Mouse (Mus musculus): ENCODE data around the gene Lrrc8b. TPM values are rescaled to one million over a fixed set of nuclear protein-coding genes. Genes with fewer than 3 reads are reported as not detected.

The Lrrc8b gene
- polyA plus RNA-seq (2015; fragmentation: Nextera tagmentation; extraction: Ambion mirVana), result 5.3 and 5.5 TPM in 2 replicates

- under 1% methylated on average over 43 of the region's 63 CpGs for WGBS
- Histone ChIP-seq H3K9me3 (ENCODE audit: low read length) (no peaks in the 10 kb centered on the region), H3K27me3 (ENCODE audit: insufficient read depth, low read length) (no peaks in the 10 kb centered on the region), H3K4me1 (ENCODE audit: insufficient read depth, low read length) (peaks cover 15% of the 10 kb centered on the region), H3K36me3 (ENCODE audit: insufficient read depth, low read length) (0 out of 2 replicates have a peak, but pooled peaks cover 3% of the 10 kb centered on the region), H3K4me2 (replicated peaks; ENCODE audit: low read depth, low read length) (peak within 1 kb of the TSS; percentile 96), H3K27ac (ENCODE audit: low read length) (peak within 1 kb of the TSS; percentile 88), H3K4me3 (ENCODE audit: low read length) (peak within 1 kb of the TSS; percentile 77), H3K9ac (replicated peaks; ENCODE audit: low read length) (peak within 1 kb of the TSS; percentile 91)
- peak; percentile 96 for ATAC-seq (ENCODE audit: low FRiP score, low TSS enrichment)
Measured at GRCm38 (mm10) chr5:105415198-105415791, at the start of gene Lrrc8b. Gene Lrrc8b (plus strand): TSS chr5:105415775.

GRCm38 (mm10) chr5:105381482-105381881, 34.1 kb upstream of the Lrrc8b start:
- Histone ChIP-seq H3K4me2 (replicated peaks; ENCODE audit: low read depth, low read length) (no peak overlapping the region), H3K4me1 (ENCODE audit: insufficient read depth, low read length) (no peaks in the 10 kb centered on the region), H3K36me3 (ENCODE audit: insufficient read depth, low read length) (no peaks in the 10 kb centered on the region), H3K4me3 (ENCODE audit: low read length) (no peak overlapping the region), H3K9ac (replicated peaks; ENCODE audit: low read length) (no peak overlapping the region), H3K9me3 (ENCODE audit: low read length) (no peaks in the 10 kb centered on the region), H3K27me3 (ENCODE audit: insufficient read depth, low read length) (no peaks in the 10 kb centered on the region), H3K27ac (ENCODE audit: low read length) (no peak overlapping the region)
- ATAC-seq (ENCODE audit: low FRiP score, low TSS enrichment), result no peak
- WGBS, result 92% methylated on average over 2 of the region's 2 CpGs

- Histone ChIP-seq H3K9ac (replicated peaks; ENCODE audit: low read length) (no peak overlapping the region), H3K27me3 (ENCODE audit: insufficient read depth, low read length) (no peaks in the 10 kb centered on the region), H3K4me1 (ENCODE audit: insufficient read depth, low read length) (no peaks in the 10 kb centered on the region), H3K4me2 (replicated peaks; ENCODE audit: low read depth, low read length) (no peak overlapping the region), H3K27ac (ENCODE audit: low read length) (no peak overlapping the region), H3K9me3 (ENCODE audit: low read length) (no peaks in the 10 kb centered on the region; the same call in 1 of the 2 replicates), H3K4me3 (ENCODE audit: low read length) (no peak overlapping the region), H3K36me3 (ENCODE audit: insufficient read depth, low read length) (no peaks in the 10 kb centered on the region)
- 91% methylated on average over 2 of the region's 2 CpGs for WGBS
- ATAC-seq (ENCODE audit: low FRiP score, low TSS enrichment), result no peak
Measured at GRCm38 (mm10) chr5:105390346-105390745, 25.2 kb upstream of the Lrrc8b start.

GRCm38 (mm10) chr5:105393731-105394130, 21.8 kb upstream of the Lrrc8b start:
- H3K4me2 ChIP-seq (replicated peaks; ENCODE audit: low read depth, low read length), result no peak overlapping the region
- H3K36me3 ChIP-seq (ENCODE audit: insufficient read depth, low read length), result no peaks in the 10 kb centered on the region
- no peak overlapping the region for H3K9ac ChIP-seq (replicated peaks; ENCODE audit: low read length)
- H3K4me1 ChIP-seq (ENCODE audit: insufficient read depth, low read length), result no peaks in the 10 kb centered on the region
- no peak for ATAC-seq (ENCODE audit: low FRiP score, low TSS enrichment)
- 96% methylated on average over 6 of the region's 6 CpGs for WGBS
- no peaks in the 10 kb centered on the region; the same call in 1 of the 2 replicates for H3K9me3 ChIP-seq (ENCODE audit: low read length)
- no peak overlapping the region for H3K4me3 ChIP-seq (ENCODE audit: low read length)
- no peak overlapping the region for H3K27ac ChIP-seq (ENCODE audit: low read length)
- no peaks in the 10 kb centered on the region for H3K27me3 ChIP-seq (ENCODE audit: insufficient read depth, low read length)

GRCm38 (mm10) chr5:105395188-105395587, 20.4 kb upstream of the Lrrc8b start:
- Histone ChIP-seq H3K4me2 (replicated peaks; ENCODE audit: low read depth, low read length) (no peak overlapping the region), H3K27me3 (ENCODE audit: insufficient read depth, low read length) (no peaks in the 10 kb centered on the region), H3K36me3 (ENCODE audit: insufficient read depth, low read length) (no peaks in the 10 kb centered on the region), H3K4me1 (ENCODE audit: insufficient read depth, low read length) (no peaks in the 10 kb centered on the region), H3K9ac (replicated peaks; ENCODE audit: low read length) (no peak overlapping the region), H3K9me3 (ENCODE audit: low read length) (no peaks in the 10 kb centered on the region; the same call in 1 of the 2 replicates), H3K4me3 (ENCODE audit: low read length) (no peak overlapping the region), H3K27ac (ENCODE audit: low read length) (no peak overlapping the region)
- no peak for ATAC-seq (ENCODE audit: low FRiP score, low TSS enrichment)
- 88% methylated on average over 4 of the region's 4 CpGs for WGBS

- no peak for ATAC-seq (ENCODE audit: low FRiP score, low TSS enrichment)
- Histone ChIP-seq H3K27ac (ENCODE audit: low read length) (no peak overlapping the region), H3K4me1 (ENCODE audit: insufficient read depth, low read length) (0 out of 2 replicates have a peak, but pooled peaks cover 6% of the 10 kb centered on the region), H3K27me3 (ENCODE audit: insufficient read depth, low read length) (no peaks in the 10 kb centered on the region), H3K4me2 (replicated peaks; ENCODE audit: low read depth, low read length) (no peak overlapping the region), H3K36me3 (ENCODE audit: insufficient read depth, low read length) (no peaks in the 10 kb centered on the region), H3K9me3 (ENCODE audit: low read length) (no peaks in the 10 kb centered on the region), H3K9ac (replicated peaks; ENCODE audit: low read length) (no peak overlapping the region), H3K4me3 (ENCODE audit: low read length) (no peak overlapping the region)
- 81% methylated on average over 6 of the region's 6 CpGs for WGBS
Measured at GRCm38 (mm10) chr5:105398966-105399365, 16.6 kb upstream of the Lrrc8b start.

GRCm38 (mm10) chr5:105399631-105400423, 15.7 kb upstream of the Lrrc8b start:
- H3K36me3 ChIP-seq (ENCODE audit: insufficient read depth, low read length), result no peaks in the 10 kb centered on the region
- peak; percentile 33 for ATAC-seq (ENCODE audit: low FRiP score, low TSS enrichment)
- H3K4me2 ChIP-seq (replicated peaks; ENCODE audit: low read depth, low read length), result peak overlapping the region; percentile 52
- no peaks in the 10 kb centered on the region for H3K9me3 ChIP-seq (ENCODE audit: low read length)
- no peak overlapping the region for H3K9ac ChIP-seq (replicated peaks; ENCODE audit: low read length)
- H3K27me3 ChIP-seq (ENCODE audit: insufficient read depth, low read length), result no peaks in the 10 kb centered on the region
- H3K4me1 ChIP-seq (ENCODE audit: insufficient read depth, low read length), result 0 out of 2 replicates have a peak, but pooled peaks cover 6% of the 10 kb centered on the region
- WGBS, result 24% methylated on average over 13 of the region's 13 CpGs
- peak overlapping the region; percentile 34 for H3K4me3 ChIP-seq (ENCODE audit: low read length)
- peak overlapping the region; percentile 0; the same call in 1 of the 2 replicates for H3K27ac ChIP-seq (ENCODE audit: low read length)

- 36% methylated on average over 17 of the region's 17 CpGs for WGBS
- Histone ChIP-seq H3K36me3 (ENCODE audit: insufficient read depth, low read length) (no peaks in the 10 kb centered on the region), H3K9me3 (ENCODE audit: low read length) (no peaks in the 10 kb centered on the region), H3K27ac (ENCODE audit: low read length) (peak overlapping the region; percentile 0; the same call in 1 of the 2 replicates), H3K9ac (replicated peaks; ENCODE audit: low read length) (no peak overlapping the region), H3K4me1 (ENCODE audit: insufficient read depth, low read length) (0 out of 2 replicates have a peak, but pooled peaks cover 6% of the 10 kb centered on the region), H3K27me3 (ENCODE audit: insufficient read depth, low read length) (no peaks in the 10 kb centered on the region), H3K4me3 (ENCODE audit: low read length) (peak overlapping the region; percentile 34), H3K4me2 (replicated peaks; ENCODE audit: low read depth, low read length) (peak overlapping the region; percentile 52)
- peak; percentile 64 for ATAC-seq (ENCODE audit: low FRiP score, low TSS enrichment)
Measured at GRCm38 (mm10) chr5:105400424-105401375, 14.9 kb upstream of the Lrrc8b start.

GRCm38 (mm10) chr5:105401536-105401935, 14.0 kb upstream of the Lrrc8b start:
- Histone ChIP-seq H3K4me1 (ENCODE audit: insufficient read depth, low read length) (0 out of 2 replicates have a peak, but pooled peaks cover 6% of the 10 kb centered on the region), H3K27me3 (ENCODE audit: insufficient read depth, low read length) (no peaks in the 10 kb centered on the region), H3K4me2 (replicated peaks; ENCODE audit: low read depth, low read length) (no peak overlapping the region), H3K27ac (ENCODE audit: low read length) (no peak overlapping the region), H3K9ac (replicated peaks; ENCODE audit: low read length) (no peak overlapping the region), H3K4me3 (ENCODE audit: low read length) (no peak overlapping the region), H3K36me3 (ENCODE audit: insufficient read depth, low read length) (no peaks in the 10 kb centered on the region), H3K9me3 (ENCODE audit: low read length) (no peaks in the 10 kb centered on the region)
- no peak for ATAC-seq (ENCODE audit: low FRiP score, low TSS enrichment)
- 87% methylated on average over 5 of the region's 6 CpGs for WGBS
